Mouse (Mus musculus) testis, adult 2 months (tissue): ENCODE measurements around the gene Apoa5. TPM values are rescaled to one million over a fixed set of nuclear protein-coding genes. Genes with fewer than 3 reads are reported as not detected.
"Not testable (repeated sequence)": the region's sequence is repeated elsewhere in the genome, so short reads cannot be mapped to it uniquely, and the experiment has no call there.

Experiments used
- H3K27ac ChIP-seq: fragments of 200-500 bp; 2 replicates; pipeline ENCODE4 v1.5.1; 2012; ENCODE audit warnings: low read depth, low read length; ENCODE audit not compliant: control insufficient read depth, insufficient read depth
- H3K27me3 ChIP-seq: fragments of 200-500 bp; 2 replicates; pipeline ENCODE4 v1.6.1; 2012; ENCODE audit warnings: mild to moderate bottlenecking, low read length, moderate library complexity; ENCODE audit not compliant: control insufficient read depth, insufficient read depth
- H3K36me3 ChIP-seq: fragments of 200-500 bp; 2 replicates; pipeline ENCODE4 v1.6.1; 2012; ENCODE audit warnings: mild to moderate bottlenecking, low read length; ENCODE audit not compliant: control insufficient read depth, insufficient read depth
- H3K4me1 ChIP-seq: fragments of 200-500 bp; 2 replicates; pipeline ENCODE4 v1.6.1; 2012; ENCODE audit warnings: low read length; ENCODE audit not compliant: control insufficient read depth, insufficient read depth
- H3K4me3 ChIP-seq: fragments of 200-500 bp; 2 replicates; pipeline ENCODE4 v1.5.1; 2012; ENCODE audit warnings: low read depth, mild to moderate bottlenecking, low read length, moderate library complexity, mixed read lengths; ENCODE audit not compliant: control insufficient read depth
- CTCF ChIP-seq: fragments of 200-500 bp; IDR thresholded peaks from 2 replicates; pipeline ENCODE4 v1.5.1; 2012; ENCODE audit warnings: low read depth, mild to moderate bottlenecking, inconsistent platforms, low read length, moderate library complexity; ENCODE audit not compliant: control insufficient read depth, insufficient read depth, insufficient replicate concordance
- POLR2A ChIP-seq: fragments of 200-500 bp; IDR thresholded peaks from 2 replicates; pipeline ENCODE4 v1.6.1; 2012; ENCODE audit warnings: low read depth, mild to moderate bottlenecking, inconsistent platforms, low read length, moderate library complexity; ENCODE audit not compliant: control insufficient read depth
- polyA plus RNA-seq: library from polyadenylated mRNA; depleted of rRNA; stranded (reverse); fragments of >200 nt; gene quantifications from 2 replicates; pipeline ENCODE4 v1.2.3, GENCODE M21; 2012; rRNA removed

The Apoa5 gene
- polyA plus RNA-seq, 1 experiment, result not detected

GRCm38 (mm10) chr9:46316388-46316787, 48.0 kb downstream of the Apoa5 start:
- Histone ChIP-seq H3K4me3 (peak overlapping the region; percentile 72), H3K4me1 (peaks cover 4% of the 10 kb centered on the region; the same call in 1 of the 2 replicates), H3K27ac (no peak overlapping the region)

DNA sequence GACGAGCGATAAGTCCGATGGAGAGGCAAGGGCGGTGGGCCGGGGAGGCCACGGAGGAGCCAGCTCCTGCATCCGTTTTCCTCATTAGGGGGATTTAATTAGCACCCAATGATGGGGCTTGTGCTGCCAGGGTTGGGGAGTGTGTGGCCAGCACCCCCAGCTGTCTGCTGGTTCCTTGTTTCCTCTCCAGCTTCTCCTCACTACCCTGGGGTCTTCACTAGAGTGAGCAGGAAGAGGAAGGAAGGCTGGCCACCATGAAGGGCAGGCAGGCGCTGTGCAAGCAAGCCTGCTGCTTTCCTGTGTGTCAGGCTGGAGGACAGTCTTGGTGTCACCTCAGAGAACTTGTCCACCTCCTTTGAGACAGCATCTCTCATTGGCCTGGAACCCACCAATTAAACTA, 48.5 kb downstream of the Apoa5 start:
- Histone ChIP-seq H3K27ac (no peak overlapping the region), H3K4me3 (peak overlapping the region; percentile 63), H3K4me1 (peaks cover 4% of the 10 kb centered on the region; the same call in 1 of the 2 replicates), H3K36me3 (no peaks in the 10 kb centered on the region), H3K27me3 (no peaks in the 10 kb centered on the region)
- no peak for TF ChIP-seq POLR2A
- TF ChIP-seq CTCF, result no peak

More at GRCm38 (mm10) chr9:46316388-46316787, 48.0 kb downstream of the Apoa5 start:
- TF ChIP-seq CTCF (no peak), POLR2A (no peak)
- Histone ChIP-seq H3K36me3 (no peaks in the 10 kb centered on the region), H3K27me3 (no peaks in the 10 kb centered on the region)

GRCm38 (mm10) chr9:46317957-46318356, 49.5 kb downstream of the Apoa5 start:
- peaks cover 4% of the 10 kb centered on the region; the same call in 1 of the 2 replicates for H3K4me1 ChIP-seq
- no peak overlapping the region for H3K27ac ChIP-seq
- H3K36me3 ChIP-seq, result no peaks in the 10 kb centered on the region
- peak overlapping the region; percentile 82 for H3K4me3 ChIP-seq
- no peaks in the 10 kb centered on the region for H3K27me3 ChIP-seq
- peak; percentile 39; the same call in 1 of the 2 replicates for TF ChIP-seq CTCF
- TF ChIP-seq POLR2A, result no peak

DNA sequence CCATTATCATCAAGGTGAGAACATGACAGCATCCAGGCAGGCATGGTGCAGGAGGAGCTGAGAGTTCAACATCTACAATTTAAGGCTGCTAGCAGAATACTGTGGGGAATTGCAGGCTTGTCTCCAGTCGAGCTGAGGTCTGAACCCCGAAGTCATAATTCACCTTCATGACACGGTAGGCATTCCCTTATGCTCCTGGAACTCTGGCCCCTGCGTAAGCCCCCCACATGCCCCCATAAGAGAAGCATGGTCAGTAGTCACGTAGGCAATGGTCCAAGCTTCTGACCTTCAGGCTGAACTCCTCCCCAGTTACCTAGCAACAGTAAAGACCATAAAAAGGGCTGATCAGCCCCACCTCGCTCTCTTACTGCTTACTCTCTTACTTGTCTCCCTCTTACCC, 51.5 kb downstream of the Apoa5 start, which contains the start of gene 4931429L15Rik:
Gene 4931429L15Rik (minus strand): TSS at position 101 of the 400 bp plus-strand sequence.
- H3K27me3 ChIP-seq, result not testable (repeated sequence)
- H3K4me3 ChIP-seq, result peak within 1 kb of the TSS; percentile 82

GRCm38 (mm10) chr9:46320461-46320860, 52.0 kb downstream of the Apoa5 start:
- Histone ChIP-seq H3K27me3 (no peaks in the 10 kb centered on the region), H3K36me3 (no peaks in the 10 kb centered on the region), H3K4me1 (peaks cover 4% of the 10 kb centered on the region; the same call in 1 of the 2 replicates), H3K4me3 (peak overlapping the region; percentile 50), H3K27ac (no peak overlapping the region)
- no peak for TF ChIP-seq CTCF
- no peak for TF ChIP-seq POLR2A

More for the DNA sequence above, 51.5 kb downstream of the Apoa5 start, which contains the start of gene 4931429L15Rik:
- not testable (repeated sequence) for H3K27ac ChIP-seq, H3K4me1 ChIP-seq, H3K36me3 ChIP-seq

Other genes starting within 250 kb of the Apoa5 start
- gene Apoa1, start 40.1 kb upstream of the Apoa5 start, polyA plus RNA-seq, result 0.37 and 1.3 TPM in 2 replicates
- gene Apoc3, start 33.0 kb upstream of the Apoa5 start, polyA plus RNA-seq, result 0.35 TPM in 1 of 2 replicates, not detected in the other
- 0.15 and 0.59 TPM in 2 replicates for gene Apoa4, start 27.9 kb upstream of the Apoa5 start, polyA plus RNA-seq
- 46.5 and 52.2 TPM in 2 replicates for gene Zpr1, start 4.4 kb downstream of the Apoa5 start, polyA plus RNA-seq
- 5.8 and 6.2 TPM in 2 replicates for gene Bud13, start 14.4 kb downstream of the Apoa5 start, polyA plus RNA-seq
- 180 and 193 TPM in 2 replicates for gene 4931429L15Rik, start 51.4 kb downstream of the Apoa5 start, polyA plus RNA-seq